Mouse (Mus musculus) lung, embryonic 14.5 days (tissue): ENCODE measurements around the gene Cenpu. TPM values are rescaled to one million over a fixed set of nuclear protein-coding genes. Genes with fewer than 3 reads are reported as not detected.
A peak's percentile ranks its signal among the peaks of the same experiment; 100 is the strongest.
"Not testable (repeated sequence)": the region's sequence is repeated elsewhere in the genome, so short reads cannot be mapped to it uniquely, and the experiment has no call there.

Experiments used
- ATAC-seq: fragments of 200-750 bp; cut with Nextera tagmentation; 2 replicates; pipeline ENCODE4 v1.8.0; 2017; ENCODE audit warnings: mild to moderate bottlenecking, moderate TSS enrichment, moderate library complexity; ENCODE audit not compliant: insufficient read depth
- DNase-seq: peaks from one replicate; pipeline ENCODE4 v3.0.0-alpha.2; 2015
- H3K27ac ChIP-seq: fragments of 300-500 bp; sonication (generic); 2 replicates; pipeline ENCODE4 v1.5.1; 2014; ENCODE audit warnings: low read depth, mild to moderate bottlenecking, moderate library complexity
- H3K27me3 ChIP-seq: fragments of 300-500 bp; sonication (generic); 2 replicates; pipeline ENCODE4 v1.6.1; 2014; ENCODE audit warnings: low read length, control low read depth; ENCODE audit not compliant: insufficient read depth
- H3K36me3 ChIP-seq: fragments of 300-500 bp; sonication (generic); 2 replicates; pipeline ENCODE4 v1.6.1; 2014; ENCODE audit warnings: control low read depth; ENCODE audit not compliant: insufficient read depth
- H3K4me1 ChIP-seq: fragments of 300-500 bp; sonication (generic); 2 replicates; pipeline ENCODE4 v1.6.1; 2014; ENCODE audit warnings: antibody characterized with exemption, control low read depth; ENCODE audit not compliant: insufficient read depth
- H3K4me2 ChIP-seq: fragments of 300-500 bp; sonication (generic); 2 replicates; pipeline ENCODE4 v1.6.1; 2014; ENCODE audit warnings: mild to moderate bottlenecking
- H3K4me3 ChIP-seq: fragments of 300-500 bp; sonication (generic); 2 replicates; pipeline ENCODE4 v1.5.1; 2014; ENCODE audit warnings: low read depth, low read length
- H3K9ac ChIP-seq: fragments of 300-500 bp; sonication (generic); 2 replicates; pipeline ENCODE4 v1.6.1; 2014
- H3K9me3 ChIP-seq: fragments of 300-500 bp; sonication (generic); 2 replicates; pipeline ENCODE4 v1.6.1; 2016; ENCODE audit warnings: low read depth, low read length, control low read depth
- CTCF ChIP-seq: IDR thresholded peaks from 2 replicates; pipeline ENCODE4 v1.5.1; 2016; ENCODE audit warnings: antibody characterized with exemption, low read depth
- WGBS: fragments of 180-500 bp; shearing (Covaris S2); extraction: QIAGEN DNeasy Blood & Tissue Kit; methylation state at CpG from one replicate; pipeline ENCODE4 v1.1.7; 2014; 5-methylcytosine and 5-hydroxymethylcytosine counted together
- polyA plus RNA-seq: library from polyadenylated mRNA; unstranded; fragments of >200 nt; fragmentation: Nextera tagmentation; extraction: Ambion mirVana; gene quantifications from 2 replicates; pipeline ENCODE4 v1.2.1, GENCODE M21; 2014

Cenpu gene
- polyA plus RNA-seq, 1 experiment from 2014 or later = 25.6 TPM

- TF ChIP-seq CTCF = peak; percentile 49
- 78% methylated on average over 2 of the region's 2 CpGs for WGBS
- Histone ChIP-seq H3K4me3 (no peak overlapping the region), H3K27ac (no peak overlapping the region), H3K27me3 (no peaks in the 10 kb centered on the region), H3K4me2 (no peak overlapping the region), H3K9ac (no peak overlapping the region), H3K4me1 (no peaks in the 10 kb centered on the region; the same call in 1 of the 2 replicates), H3K36me3 (peaks cover 33% of the 10 kb centered on the region), H3K9me3 (no peaks in the 10 kb centered on the region)
- peak; percentile 26 for DNase-seq
- no peak for ATAC-seq
Measured at GRCm38 (mm10) chr8:46568942-46569341, 17.1 kb downstream of the Cenpu start.

GRCm38 (mm10) chr8:46569659-46570441 lies 18.0 kb downstream of the Cenpu start:
- no peak overlapping the region for H3K9ac ChIP-seq
- WGBS = 69% methylated on average over 19 of the region's 19 CpGs
- peaks cover 37% of the 10 kb centered on the region for H3K36me3 ChIP-seq
- no peak overlapping the region for H3K4me2 ChIP-seq
- H3K4me3 ChIP-seq = no peak overlapping the region
- no peaks in the 10 kb centered on the region; the same call in 1 of the 2 replicates for H3K4me1 ChIP-seq
- peak; percentile 69 for DNase-seq
- no peaks in the 10 kb centered on the region for H3K27me3 ChIP-seq
- peak; percentile 48 for ATAC-seq
- no peaks in the 10 kb centered on the region for H3K9me3 ChIP-seq
- no peak for TF ChIP-seq CTCF
- H3K27ac ChIP-seq = no peak overlapping the region

DNA sequence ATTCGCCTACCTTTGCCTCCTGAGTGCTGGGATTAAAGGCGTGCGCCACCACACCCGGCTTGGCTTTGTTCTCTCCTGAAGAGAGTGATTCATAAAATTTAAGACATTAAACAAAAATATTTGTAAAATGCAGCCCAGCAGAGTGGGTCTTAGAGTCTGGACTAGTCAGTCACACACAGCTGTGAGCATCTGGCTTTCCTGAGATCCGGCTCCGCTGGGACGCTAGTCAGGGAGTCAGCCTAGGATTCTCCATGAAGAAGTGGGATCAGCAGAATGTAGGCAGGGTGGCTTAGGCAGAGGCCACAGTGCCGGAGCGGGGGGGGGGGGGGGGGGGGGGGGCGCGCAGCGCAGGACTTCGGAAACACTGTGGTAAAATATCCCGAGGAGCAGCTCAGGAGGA lies 18.8 kb downstream of the Cenpu start:
- peak; percentile 43 for DNase-seq

GRCm38 (mm10) chr8:46573446-46573845 lies 21.6 kb downstream of the Cenpu start:
- H3K27ac ChIP-seq = no peak overlapping the region
- no peak overlapping the region for H3K9ac ChIP-seq
- no peaks in the 10 kb centered on the region for H3K9me3 ChIP-seq
- H3K4me2 ChIP-seq = no peak overlapping the region
- no peaks in the 10 kb centered on the region for H3K27me3 ChIP-seq
- H3K4me3 ChIP-seq = no peak overlapping the region
- no peak for DNase-seq
- peaks cover 61% of the 10 kb centered on the region for H3K36me3 ChIP-seq
- no peak for ATAC-seq
- no peak for TF ChIP-seq CTCF
- WGBS = 87% methylated on average over 2 of the region's 2 CpGs
- no peaks in the 10 kb centered on the region; the same call in 1 of the 2 replicates for H3K4me1 ChIP-seq

More for the DNA sequence above, 18.8 kb downstream of the Cenpu start:
- no peak overlapping the region for H3K9ac ChIP-seq
- WGBS = 78% methylated on average over 11 of the region's 14 CpGs
- H3K4me3 ChIP-seq = no peak overlapping the region
- H3K27me3 ChIP-seq = no peaks in the 10 kb centered on the region
- peaks cover 42% of the 10 kb centered on the region for H3K36me3 ChIP-seq
- peak; percentile 33; the same call in 1 of the 2 replicates for ATAC-seq
- no peaks in the 10 kb centered on the region; the same call in 1 of the 2 replicates for H3K4me1 ChIP-seq
- TF ChIP-seq CTCF = no peak
- no peak overlapping the region for H3K27ac ChIP-seq
- H3K4me2 ChIP-seq = no peak overlapping the region
- H3K9me3 ChIP-seq = no peaks in the 10 kb centered on the region

DNA sequence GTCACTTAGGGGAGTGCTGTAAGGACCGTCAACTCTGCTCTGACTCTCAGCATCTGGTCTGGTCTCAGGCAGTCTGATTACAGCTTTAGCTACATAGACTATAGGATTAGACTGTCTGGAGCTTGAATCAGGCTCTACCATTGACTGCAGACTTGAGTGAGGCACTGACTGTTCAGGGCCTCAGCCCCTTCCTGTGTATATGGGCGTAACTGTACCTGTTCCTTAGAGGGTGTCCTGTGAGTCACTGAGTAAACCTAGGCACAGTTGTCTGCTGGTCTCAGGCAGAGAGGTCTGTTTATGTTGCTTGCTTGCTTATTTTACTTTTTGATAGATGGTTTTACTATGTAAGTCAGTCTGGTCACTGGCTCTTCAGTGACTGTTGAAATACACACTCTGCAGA lies 22.1 kb downstream of the Cenpu start:
- Histone ChIP-seq H3K36me3 (peaks cover 66% of the 10 kb centered on the region), H3K4me3 (no peak overlapping the region), H3K9ac (no peak overlapping the region), H3K4me1 (no peaks in the 10 kb centered on the region; the same call in 1 of the 2 replicates), H3K27ac (no peak overlapping the region), H3K4me2 (no peak overlapping the region), H3K27me3 (no peaks in the 10 kb centered on the region), H3K9me3 (no peaks in the 10 kb centered on the region)
- 82% methylated on average over 2 of the region's 2 CpGs for WGBS
- no peak for DNase-seq
- TF ChIP-seq CTCF = no peak
- ATAC-seq = no peak

DNA sequence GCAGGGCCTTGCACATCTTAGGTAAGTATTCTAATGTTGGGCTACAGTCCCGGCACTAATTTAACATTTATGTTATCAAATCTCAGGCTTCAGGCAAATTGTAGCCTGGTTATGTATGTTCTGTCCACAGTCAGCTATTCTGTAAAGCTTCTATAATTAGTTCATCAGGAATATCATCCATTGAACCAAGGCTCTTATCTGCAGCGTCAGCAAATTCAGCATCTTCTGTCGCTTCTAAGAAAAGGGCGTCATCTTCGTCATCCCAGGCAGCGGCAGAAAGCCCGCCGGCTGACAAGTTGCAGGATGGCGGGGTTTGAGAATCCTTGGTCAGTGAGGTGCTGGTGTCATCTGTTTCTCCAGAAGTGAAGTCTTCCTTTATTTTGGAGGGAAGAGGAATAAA lies 27.0 kb downstream of the Cenpu start:
- WGBS = 89% methylated on average over 9 of the region's 9 CpGs
- no peak overlapping the region for H3K4me3 ChIP-seq
- H3K9ac ChIP-seq = no peak overlapping the region
- H3K27ac ChIP-seq = no peak overlapping the region
- H3K4me2 ChIP-seq = no peak overlapping the region
- peaks cover 71% of the 10 kb centered on the region for H3K36me3 ChIP-seq
- no peak for TF ChIP-seq CTCF
- DNase-seq = no peak
- no peaks in the 10 kb centered on the region for H3K27me3 ChIP-seq
- no peaks in the 10 kb centered on the region for H3K9me3 ChIP-seq
- no peak for ATAC-seq
- no peaks in the 10 kb centered on the region for H3K4me1 ChIP-seq

DNA sequence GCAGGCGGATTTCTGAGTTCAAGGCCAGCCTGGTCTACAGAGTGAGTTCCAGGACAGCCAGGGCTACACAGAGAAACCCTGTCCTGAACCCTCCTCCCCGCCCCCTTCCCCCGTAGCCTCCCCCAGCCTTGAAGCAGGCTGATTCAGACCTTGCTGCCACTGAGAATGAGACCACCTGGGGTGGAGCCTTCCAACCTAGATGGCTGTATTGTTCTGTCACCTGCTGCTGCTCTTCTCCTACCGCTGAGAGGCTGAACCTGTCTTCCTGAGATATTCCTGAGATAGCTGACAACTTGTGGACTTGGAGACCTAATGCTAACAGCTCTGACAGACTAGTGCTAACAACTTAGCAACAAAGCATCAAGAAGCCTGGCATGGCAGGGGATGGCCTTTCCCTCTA lies 32.5 kb downstream of the Cenpu start:
- peaks cover 26% of the 10 kb centered on the region for H3K36me3 ChIP-seq
- not testable (repeated sequence) for H3K4me1 ChIP-seq, H3K4me3 ChIP-seq, DNase-seq, H3K4me2 ChIP-seq, H3K9me3 ChIP-seq, H3K27ac ChIP-seq, ATAC-seq, H3K27me3 ChIP-seq, H3K9ac ChIP-seq
- 50% methylated on average over 4 of the region's 4 CpGs for WGBS
